Mouse (Mus musculus) intestine, postnatal 0 days (tissue): Measurements from ENCODE around the gene Dnah11. TPM values are rescaled to one million over a fixed set of nuclear protein-coding genes. Genes with fewer than 3 reads are reported as not detected.

Source experiments
- ATAC-seq: fragments of 200-750 bp; cut with Nextera tagmentation; 2 replicates; pipeline ENCODE4 v1.8.0; 2017; ENCODE audit warnings: mild to moderate bottlenecking, moderate TSS enrichment, moderate library complexity
- H3K27ac ChIP-seq: fragments of 300-500 bp; sonication (generic); 2 replicates; pipeline ENCODE4 v1.5.1; 2014; ENCODE audit warnings: mild to moderate bottlenecking, low read depth, low read length, moderate library complexity
- H3K27me3 ChIP-seq: fragments of 300-500 bp; sonication (generic); replicated peaks from 2 replicates; pipeline ENCODE4 v1.6.1; 2014; ENCODE audit warnings: low read length, mixed read lengths; ENCODE audit not compliant: control insufficient read depth, insufficient read depth
- H3K36me3 ChIP-seq: fragments of 300-500 bp; sonication (generic); 2 replicates; pipeline ENCODE4 v1.6.1; 2014; ENCODE audit warnings: mild to moderate bottlenecking, moderate library complexity; ENCODE audit not compliant: control insufficient read depth, insufficient read depth
- H3K4me1 ChIP-seq: fragments of 300-500 bp; sonication (generic); replicated peaks from 2 replicates; pipeline ENCODE4 v1.6.1; 2014; ENCODE audit warnings: antibody characterized with exemption, low read length, mixed read lengths; ENCODE audit not compliant: control insufficient read depth, insufficient read depth
- H3K4me2 ChIP-seq: fragments of 300-500 bp; sonication (generic); replicated peaks from 2 replicates; pipeline ENCODE4 v1.6.1; 2014; ENCODE audit warnings: low read depth, mild to moderate bottlenecking, moderate library complexity
- H3K4me3 ChIP-seq: fragments of 300-500 bp; sonication (generic); 2 replicates; pipeline ENCODE4 v1.5.1; 2014; ENCODE audit warnings: low read depth, low read length
- H3K9ac ChIP-seq: fragments of 300-500 bp; sonication (generic); 2 replicates; pipeline ENCODE4 v1.6.1; 2014; ENCODE audit warnings: mild to moderate bottlenecking, low read depth, low read length
- H3K9me3 ChIP-seq: fragments of 300-500 bp; sonication (generic); 2 replicates; pipeline ENCODE4 v1.6.1; 2016; ENCODE audit warnings: mixed run types; ENCODE audit not compliant: control insufficient read depth
- CTCF ChIP-seq: sonication (generic); IDR thresholded peaks from 2 replicates; pipeline ENCODE4 v1.5.1; 2016; ENCODE audit warnings: low read depth, mild to moderate bottlenecking, control low read depth, antibody characterized with exemption, moderate library complexity
- WGBS: fragments of 180-500 bp; shearing (Covaris S2); extraction: QIAGEN DNeasy Blood & Tissue Kit; methylation state at CpG from one replicate; pipeline ENCODE4 v1.1.7; 2014; 5-methylcytosine and 5-hydroxymethylcytosine counted together
- polyA plus RNA-seq: library from polyadenylated mRNA; unstranded; fragments of >200 nt; fragmentation: Nextera tagmentation; extraction: Ambion mirVana; gene quantifications from 2 replicates; pipeline ENCODE4 v1.2.1, GENCODE M21; 2015

Dnah11 gene
- polyA plus RNA-seq, 1 experiment from 2014 or later = 0.01 TPM

DNA sequence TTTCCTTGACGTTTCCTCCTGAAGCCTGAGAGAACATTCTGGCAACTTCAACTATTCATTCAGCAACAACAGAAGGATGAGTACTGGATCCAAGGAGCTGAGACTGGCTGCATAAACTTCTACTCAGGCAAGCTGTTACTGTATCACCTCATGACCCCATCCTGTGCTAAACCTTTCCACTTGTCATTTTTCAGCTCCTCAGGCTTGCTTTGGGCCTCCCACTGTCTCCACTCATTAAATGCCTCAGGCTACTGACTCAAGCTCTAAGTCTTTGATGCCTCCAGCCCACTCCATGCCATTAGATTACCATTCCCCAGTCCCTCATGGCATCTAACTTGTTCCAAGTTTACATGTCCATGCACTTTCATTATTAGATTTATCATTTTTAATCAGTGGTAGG, 356.2 kb downstream of the Dnah11 start:
- Histone ChIP-seq H3K27me3 (0 out of 2 replicates have a peak, but pooled peaks cover 3% of the 10 kb centered on the region), H3K27ac (no peak overlapping the region), H3K4me2 (no peak overlapping the region; the same call in 1 of the 2 replicates), H3K4me1 (no peaks in the 10 kb centered on the region), H3K36me3 (no peaks in the 10 kb centered on the region), H3K4me3 (no peak overlapping the region), H3K9ac (no peak overlapping the region), H3K9me3 (no peaks in the 10 kb centered on the region)
- ATAC-seq = no peak
- no peak for TF ChIP-seq CTCF
- 91% methylated on average over 1 of the region's 1 CpGs for WGBS

DNA sequence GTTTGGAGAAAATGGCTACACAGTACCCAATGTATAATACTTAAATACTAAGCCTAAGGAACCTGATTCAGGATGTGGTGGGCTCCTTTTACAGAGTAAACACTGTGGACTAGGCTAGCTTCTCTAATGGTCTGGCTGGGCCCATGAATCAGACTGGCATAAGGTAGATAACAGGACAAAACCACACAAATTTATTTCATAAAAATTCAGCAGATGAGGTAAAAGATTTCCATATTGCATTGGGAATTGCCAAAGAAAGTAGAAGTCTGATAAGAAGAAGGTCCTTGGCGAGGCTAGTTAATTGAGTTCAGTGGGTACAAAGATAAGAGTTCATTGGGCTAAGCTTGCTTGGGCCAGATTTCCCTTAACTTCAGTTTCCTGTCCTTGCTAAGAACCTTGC, 358.1 kb downstream of the Dnah11 start:
- no peak for ATAC-seq
- no peaks in the 10 kb centered on the region for H3K4me1 ChIP-seq
- WGBS = 55% methylated on average over 1 of the region's 1 CpGs
- no peaks in the 10 kb centered on the region for H3K36me3 ChIP-seq
- H3K4me2 ChIP-seq = no peak overlapping the region
- H3K9me3 ChIP-seq = no peaks in the 10 kb centered on the region
- TF ChIP-seq CTCF = no peak
- H3K27me3 ChIP-seq = 0 out of 2 replicates have a peak, but pooled peaks cover 3% of the 10 kb centered on the region
- H3K27ac ChIP-seq = no peak overlapping the region
- H3K9ac ChIP-seq = no peak overlapping the region
- no peak overlapping the region for H3K4me3 ChIP-seq

DNA sequence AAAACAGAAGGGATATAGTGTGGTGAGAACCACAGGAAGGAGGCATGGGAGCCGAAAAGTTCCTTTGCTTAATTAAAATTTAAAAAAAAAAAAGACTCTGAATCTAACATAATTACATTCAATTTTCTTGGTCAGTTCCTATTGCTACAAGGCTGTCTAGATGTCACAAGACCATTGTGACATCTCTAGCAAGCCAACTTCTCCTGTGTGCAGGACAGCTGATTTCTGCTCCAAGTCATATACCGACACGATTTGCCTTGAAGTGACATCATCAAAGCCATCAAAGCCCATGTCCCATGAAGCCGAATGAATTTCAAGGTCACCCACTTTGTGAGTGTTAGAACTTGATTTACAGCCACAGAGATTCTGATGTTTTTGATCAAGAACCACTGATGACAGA, 361.5 kb downstream of the Dnah11 start:
- Histone ChIP-seq H3K9me3 (no peaks in the 10 kb centered on the region), H3K9ac (no peak overlapping the region), H3K36me3 (no peaks in the 10 kb centered on the region), H3K27me3 (no peaks in the 10 kb centered on the region), H3K4me2 (no peak overlapping the region), H3K4me1 (no peaks in the 10 kb centered on the region), H3K27ac (no peak overlapping the region), H3K4me3 (no peak overlapping the region)
- ATAC-seq = no peak
- 82% methylated on average over 4 of the region's 4 CpGs for WGBS
- TF ChIP-seq CTCF = no peak

DNA sequence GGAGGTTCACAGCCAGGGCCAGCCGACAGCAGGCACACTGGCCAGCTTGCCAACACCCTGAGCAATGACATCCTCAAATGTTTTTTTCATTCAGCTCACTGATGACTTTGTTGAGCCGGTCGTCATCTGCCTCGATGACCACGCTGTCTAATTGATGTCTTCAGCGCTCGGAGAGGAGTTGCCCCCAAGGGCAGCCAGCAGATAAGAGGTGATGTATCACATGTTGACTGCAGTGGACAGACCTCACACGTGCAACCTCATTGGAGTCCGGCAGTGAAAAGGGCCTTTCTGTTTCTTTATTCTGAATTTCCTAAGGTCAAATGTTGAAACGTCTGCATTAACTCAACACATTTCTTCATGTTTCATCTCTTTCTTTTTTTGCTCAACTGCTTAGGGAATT, 363.5 kb downstream of the Dnah11 start:
- H3K36me3 ChIP-seq = no peaks in the 10 kb centered on the region
- H3K9ac ChIP-seq = no peak overlapping the region
- no peaks in the 10 kb centered on the region for H3K27me3 ChIP-seq
- 48% methylated on average over 10 of the region's 10 CpGs for WGBS
- H3K27ac ChIP-seq = no peak overlapping the region
- no peak for TF ChIP-seq CTCF
- no peaks in the 10 kb centered on the region for H3K4me1 ChIP-seq
- no peaks in the 10 kb centered on the region for H3K9me3 ChIP-seq
- no peak for ATAC-seq
- H3K4me2 ChIP-seq = no peak overlapping the region
- no peak overlapping the region for H3K4me3 ChIP-seq

- no peaks in the 10 kb centered on the region for H3K36me3 ChIP-seq
- H3K27ac ChIP-seq = no peak overlapping the region
- no peaks in the 10 kb centered on the region for H3K9me3 ChIP-seq
- no peak for ATAC-seq
- H3K4me3 ChIP-seq = no peak overlapping the region
- H3K9ac ChIP-seq = no peak overlapping the region
- H3K4me2 ChIP-seq = no peak overlapping the region
- no peaks in the 10 kb centered on the region for H3K4me1 ChIP-seq
- no peaks in the 10 kb centered on the region for H3K27me3 ChIP-seq
- TF ChIP-seq CTCF = no peak
- 87% methylated on average over 2 of the region's 2 CpGs for WGBS
Observed at GRCm38 (mm10) chr12:117834652-117835051, 364.2 kb downstream of the Dnah11 start.

GRCm38 (mm10) chr12:117832190-117832589, 366.7 kb downstream of the Dnah11 start:
- ATAC-seq = no peak
- Histone ChIP-seq H3K36me3 (no peaks in the 10 kb centered on the region), H3K27ac (no peak overlapping the region), H3K27me3 (no peaks in the 10 kb centered on the region), H3K9ac (no peak overlapping the region), H3K9me3 (no peaks in the 10 kb centered on the region), H3K4me2 (no peak overlapping the region), H3K4me3 (no peak overlapping the region), H3K4me1 (no peaks in the 10 kb centered on the region)
- no peak for TF ChIP-seq CTCF
- WGBS = 37% methylated on average over 5 of the region's 5 CpGs

GRCm38 (mm10) chr12:117831351-117831961, 367.4 kb downstream of the Dnah11 start:
- H3K4me3 ChIP-seq = no peak overlapping the region
- H3K27me3 ChIP-seq = no peaks in the 10 kb centered on the region
- no peak overlapping the region for H3K27ac ChIP-seq
- no peaks in the 10 kb centered on the region for H3K36me3 ChIP-seq
- no peaks in the 10 kb centered on the region for H3K9me3 ChIP-seq
- H3K9ac ChIP-seq = no peak overlapping the region
- TF ChIP-seq CTCF = no peak
- no peak for ATAC-seq
- H3K4me1 ChIP-seq = no peaks in the 10 kb centered on the region
- 41% methylated on average over 8 of the region's 8 CpGs for WGBS
- no peak overlapping the region for H3K4me2 ChIP-seq
